Mouse (Mus musculus): ENCODE measurements around the gene Lig4. TPM values are rescaled to one million over a fixed set of nuclear protein-coding genes. Genes with fewer than 3 reads are reported as not detected.

Lig4 gene
- total RNA-seq, 2 experiments from 2014 or later = 4.9 to 5.0 TPM

DNA sequence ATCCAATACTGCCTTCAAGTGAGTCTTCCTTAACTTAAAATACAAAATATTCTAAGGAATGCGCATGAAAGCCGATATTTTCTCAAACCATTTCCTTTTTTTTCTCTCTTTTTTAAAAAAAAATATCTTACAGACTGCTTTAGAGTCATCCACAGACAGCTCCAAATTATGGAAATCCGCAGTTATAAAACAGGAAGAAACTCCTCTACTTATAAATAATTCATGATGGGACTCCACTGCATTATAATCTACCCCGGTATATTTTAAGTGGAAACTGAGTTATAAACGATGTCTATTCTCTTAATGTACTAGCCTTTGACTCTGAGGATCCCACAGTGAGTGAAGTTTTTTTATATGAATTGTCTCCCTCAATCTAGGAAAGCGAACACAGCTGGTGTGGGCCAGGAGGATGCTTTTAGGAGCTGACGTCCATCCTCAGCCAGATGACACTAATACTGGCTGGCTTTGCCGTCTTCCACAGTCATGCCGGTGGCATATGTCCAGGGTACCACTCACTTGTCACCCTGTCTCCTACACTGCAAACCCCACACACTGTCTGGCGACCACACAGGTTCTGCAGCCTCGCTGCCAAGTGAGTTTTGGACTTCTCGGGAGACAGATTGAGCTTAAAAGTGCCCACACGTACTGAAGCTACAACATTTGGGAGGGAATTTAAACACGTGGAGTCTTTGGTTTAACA is 47.6 kb downstream of the Lig4 start:
- no peak for DNase-seq

Other genes with a start within 250 kb of the Lig4 start
- gene Fam155a, start 206.5 kb downstream of the Lig4 start, total RNA-seq (2021) = 1 to 10 TPM; 8.8 to 9.8 TPM
- gene Gm10217, start 113.4 kb downstream of the Lig4 start, total RNA-seq (2021) = not detected
- gene Abhd13, start within 50 bp of the Lig4 start, total RNA-seq (2021) = 10 to 100 TPM; 17.9 to 18.1 TPM
- 1 to 10 TPM; 2.3 to 4.5 TPM for gene Tnfsf13b, start 28.8 kb upstream of the Lig4 start, total RNA-seq (2021)
- under 1 TPM; 0.18 to 0.91 TPM for gene Myo16, start 176.2 kb upstream of the Lig4 start, total RNA-seq (2021)